Mouse (Mus musculus): ENCODE measurements around the gene Kdm2b.

Gene Kdm2b

GRCm38 (mm10) chr5:123013599-123014315 is 24.1 kb upstream of the Kdm2b start:
- ATAC-seq (ENCODE audit: insufficient number of reproducible peaks, low FRiP score, low TSS enrichment): no peak

- ATAC-seq (ENCODE audit: insufficient number of reproducible peaks, low FRiP score, low TSS enrichment): no peak
Measured at GRCm38 (mm10) chr5:123011705-123012104, 22.1 kb upstream of the Kdm2b start.

- ATAC-seq (ENCODE audit: insufficient number of reproducible peaks, low FRiP score, low TSS enrichment): no peak
Measured at GRCm38 (mm10) chr5:123010806-123011205, 21.2 kb upstream of the Kdm2b start.

GRCm38 (mm10) chr5:123009873-123010272 is 20.2 kb upstream of the Kdm2b start:
- ATAC-seq (ENCODE audit: insufficient number of reproducible peaks, low FRiP score, low TSS enrichment): no peak

GRCm38 (mm10) chr5:123008877-123009493 is 19.4 kb upstream of the Kdm2b start:
- no peak for ATAC-seq (ENCODE audit: insufficient number of reproducible peaks, low FRiP score, low TSS enrichment)

DNA sequence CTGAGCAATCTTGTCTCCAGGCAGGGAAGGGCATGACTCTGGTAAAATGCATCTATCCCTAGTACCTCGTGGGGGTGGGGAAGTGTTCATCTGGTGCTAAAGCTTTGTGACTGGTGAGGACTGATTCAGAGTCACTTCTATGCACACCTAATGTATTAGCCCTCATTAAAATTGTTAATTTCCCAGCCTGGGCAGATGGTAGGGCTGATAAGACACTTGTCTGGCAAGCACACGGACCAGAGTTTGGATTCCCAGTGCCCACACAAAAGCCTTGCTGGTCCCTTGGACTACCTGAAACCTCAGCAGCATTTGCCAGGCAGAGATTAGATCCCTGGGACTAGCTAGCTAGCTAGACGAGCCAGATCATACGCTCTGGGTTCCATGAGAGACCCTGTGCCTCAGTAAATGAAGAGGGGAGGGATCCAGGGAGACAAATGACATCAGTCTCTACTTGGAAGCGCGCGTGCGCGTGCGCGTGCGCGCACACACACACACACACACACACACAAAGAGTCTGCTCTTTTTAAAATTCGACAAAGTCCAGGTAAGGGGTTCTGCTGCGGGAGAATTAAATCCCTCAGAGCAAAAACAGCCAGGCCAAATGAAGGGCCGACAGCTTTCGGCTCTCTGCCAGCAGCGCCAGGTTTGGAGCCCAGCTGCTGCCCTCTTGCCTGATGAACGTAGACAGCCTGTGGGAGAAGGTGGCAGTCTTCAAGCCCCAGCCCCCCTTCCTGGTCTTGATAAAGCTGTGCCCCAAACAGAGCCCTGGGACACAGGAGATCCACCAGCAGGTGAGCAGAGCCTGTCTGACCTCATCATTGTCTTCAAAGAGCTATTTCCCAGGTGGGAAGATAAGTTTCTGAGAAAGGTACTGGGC is 16.3 kb upstream of the Kdm2b start:
- no peak for ATAC-seq (ENCODE audit: insufficient number of reproducible peaks, low FRiP score, low TSS enrichment)

GRCm38 (mm10) chr5:123000901-123001300 is 11.3 kb upstream of the Kdm2b start:
- no peak for ATAC-seq (ENCODE audit: insufficient number of reproducible peaks, low FRiP score, low TSS enrichment)

DNA sequence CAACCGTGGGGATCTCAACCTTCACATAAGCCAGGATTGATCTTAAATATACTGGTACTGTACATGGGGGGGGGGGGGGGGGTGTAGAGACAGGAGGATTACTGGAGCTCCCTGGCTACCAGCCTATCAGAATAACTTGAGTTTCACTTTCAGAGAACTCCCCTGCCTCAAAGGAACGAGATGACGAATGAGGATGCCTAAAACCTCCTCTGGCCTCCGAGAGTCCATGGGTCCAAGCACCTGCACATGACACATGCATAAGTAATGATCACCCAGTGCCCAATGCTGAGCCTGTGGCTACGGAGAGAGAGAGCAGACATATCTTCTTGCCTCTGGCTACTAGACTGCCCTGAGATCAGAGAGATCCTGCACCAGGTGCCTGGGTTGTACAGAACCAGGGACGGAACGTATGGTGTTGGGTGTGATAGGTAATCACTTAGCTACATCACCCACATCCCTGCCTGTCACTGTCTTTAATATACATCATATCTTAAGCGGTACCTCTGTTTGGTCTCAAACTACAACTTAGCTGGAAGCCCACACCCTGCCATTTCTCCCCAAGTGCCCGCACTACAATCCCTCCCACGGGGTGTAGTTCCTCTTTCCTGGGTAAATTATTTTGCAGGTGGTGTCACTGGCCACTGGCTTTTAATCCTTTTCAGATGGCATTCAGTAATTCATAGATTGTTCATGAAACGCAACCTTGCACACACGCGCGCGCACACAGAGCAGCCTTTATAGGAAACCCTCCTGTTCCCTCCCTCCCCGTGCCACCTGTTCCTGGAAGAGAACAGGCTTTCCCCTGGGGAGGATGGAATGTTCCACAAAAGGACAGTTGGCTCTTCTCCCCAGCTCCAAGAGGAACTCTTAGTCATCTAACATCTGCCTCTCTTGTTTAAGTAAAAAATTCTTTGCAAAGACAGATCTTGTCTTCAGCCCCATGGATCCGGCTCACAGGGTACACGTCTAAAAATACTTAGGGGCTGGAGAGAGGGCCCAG is 7.9 kb upstream of the Kdm2b start:
- peak; percentile 49; the same call in 1 of the 2 replicates for ATAC-seq (ENCODE audit: insufficient number of reproducible peaks, low FRiP score, low TSS enrichment)

- no peak for ATAC-seq (ENCODE audit: insufficient number of reproducible peaks, low FRiP score, low TSS enrichment)
Measured at GRCm38 (mm10) chr5:122994910-122995309, 5.3 kb upstream of the Kdm2b start.

DNA sequence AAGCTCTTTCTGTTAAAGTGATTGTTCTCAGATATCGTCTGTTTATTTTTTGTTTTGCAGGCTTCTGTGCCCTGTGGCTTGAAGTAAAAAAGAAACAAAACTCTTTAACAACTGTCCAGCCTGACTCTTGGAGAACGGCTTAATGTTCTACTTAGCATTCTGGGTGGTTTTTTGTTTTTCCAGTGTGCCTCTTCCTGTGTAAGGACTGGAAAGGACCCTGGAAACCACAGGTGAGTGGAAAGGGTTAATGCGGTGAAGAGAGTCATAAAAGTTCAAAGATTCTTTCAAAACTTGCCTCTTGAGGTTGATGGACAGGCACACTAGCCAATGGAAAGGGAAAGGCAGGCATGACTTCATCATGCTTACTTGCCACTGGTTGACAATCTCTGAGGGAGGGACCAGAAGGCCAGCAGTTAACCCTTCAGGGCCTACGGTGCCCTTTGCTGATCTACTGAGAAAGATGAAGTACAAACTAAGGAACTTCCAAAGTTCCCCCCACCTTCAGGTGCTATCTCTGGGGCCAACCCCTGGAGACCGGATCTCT is 4.8 kb upstream of the Kdm2b start:
- ATAC-seq (ENCODE audit: insufficient number of reproducible peaks, low FRiP score, low TSS enrichment): no peak

DNA sequence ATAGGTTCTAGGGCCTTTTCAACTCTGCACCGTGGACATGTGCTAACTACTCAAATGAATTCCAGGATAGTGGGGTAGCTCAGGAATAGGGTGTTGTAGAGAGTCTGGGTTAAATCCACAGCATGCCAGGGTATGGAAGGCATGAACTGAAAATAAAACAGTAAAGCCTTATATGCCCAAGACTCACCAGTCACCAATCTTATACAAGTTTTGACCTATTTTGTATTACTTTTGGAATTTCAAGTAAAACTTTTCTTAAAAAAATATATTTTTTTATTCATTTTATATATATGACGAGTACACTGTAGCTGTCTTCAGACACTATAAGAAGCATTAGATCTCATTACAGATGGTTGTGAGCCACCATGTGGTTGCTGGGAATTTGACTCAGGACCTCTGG is 4.2 kb upstream of the Kdm2b start:
- no peak for ATAC-seq (ENCODE audit: insufficient number of reproducible peaks, low FRiP score, low TSS enrichment)

DNA sequence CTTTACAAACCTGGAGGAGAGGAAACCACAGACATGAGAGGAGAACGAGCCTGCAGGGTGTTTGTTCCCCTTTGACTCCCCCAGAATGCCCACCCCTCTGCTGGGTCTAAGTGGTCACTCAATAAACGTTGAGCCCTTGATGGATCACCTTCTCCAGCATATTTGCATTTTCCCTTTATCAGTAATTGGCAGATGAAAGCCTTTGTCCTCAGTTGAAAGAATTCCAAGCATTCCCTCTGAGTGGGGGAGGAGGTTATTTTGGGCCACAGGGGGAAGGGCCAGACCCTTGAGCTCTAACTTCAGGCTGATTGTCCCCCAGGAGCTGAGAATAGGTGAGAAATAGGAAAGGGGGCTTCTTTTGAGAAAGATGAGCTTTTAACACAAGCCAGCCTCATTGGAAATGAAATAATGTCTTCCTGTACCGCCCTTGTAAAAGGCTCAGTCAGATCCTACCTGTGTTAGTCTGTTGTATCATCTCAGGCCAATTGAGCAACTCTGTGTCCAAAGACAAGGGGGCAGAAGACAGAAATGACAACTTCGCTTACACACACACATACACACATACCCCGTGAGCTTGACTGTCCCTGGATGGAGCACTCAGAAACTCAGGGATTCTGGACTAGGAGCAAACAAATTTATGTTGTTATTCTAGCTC is 1.9 kb upstream of the Kdm2b start:
- no peak for ATAC-seq (ENCODE audit: insufficient number of reproducible peaks, low FRiP score, low TSS enrichment)

GRCm38 (mm10) chr5:122990411-122991160 is 963 bp upstream of the Kdm2b start:
- no peak for ATAC-seq (ENCODE audit: insufficient number of reproducible peaks, low FRiP score, low TSS enrichment)

DNA sequence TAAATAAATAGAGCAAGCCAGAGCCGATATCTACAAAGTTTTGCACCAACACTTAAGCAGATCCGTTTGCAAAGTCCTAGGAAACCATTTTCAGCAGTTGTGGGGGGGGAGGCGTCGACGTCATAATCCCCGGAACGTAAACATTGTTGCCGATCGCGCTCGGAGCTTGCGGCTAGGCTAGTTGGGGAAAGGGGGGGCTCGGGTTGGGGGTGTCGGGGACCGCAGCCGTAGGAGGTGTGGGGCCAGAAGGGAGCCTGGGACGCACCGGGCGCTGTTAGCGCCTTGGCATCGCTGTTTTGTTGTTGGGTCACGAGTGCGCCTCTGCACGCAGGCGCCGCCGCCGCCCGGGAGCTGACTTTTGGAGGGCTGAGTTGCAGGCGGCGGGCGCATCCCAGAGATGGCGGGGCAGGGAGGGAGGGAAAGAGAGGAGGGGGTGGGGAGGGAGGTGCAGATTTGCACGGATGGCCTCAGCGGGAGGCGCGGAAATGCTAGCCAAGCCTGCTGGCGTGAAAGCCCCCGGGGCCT is 560 bp downstream of the Kdm2b start:
- peak; percentile 63; the same call in 1 of the 2 replicates for ATAC-seq (ENCODE audit: insufficient number of reproducible peaks, low FRiP score, low TSS enrichment)

DNA sequence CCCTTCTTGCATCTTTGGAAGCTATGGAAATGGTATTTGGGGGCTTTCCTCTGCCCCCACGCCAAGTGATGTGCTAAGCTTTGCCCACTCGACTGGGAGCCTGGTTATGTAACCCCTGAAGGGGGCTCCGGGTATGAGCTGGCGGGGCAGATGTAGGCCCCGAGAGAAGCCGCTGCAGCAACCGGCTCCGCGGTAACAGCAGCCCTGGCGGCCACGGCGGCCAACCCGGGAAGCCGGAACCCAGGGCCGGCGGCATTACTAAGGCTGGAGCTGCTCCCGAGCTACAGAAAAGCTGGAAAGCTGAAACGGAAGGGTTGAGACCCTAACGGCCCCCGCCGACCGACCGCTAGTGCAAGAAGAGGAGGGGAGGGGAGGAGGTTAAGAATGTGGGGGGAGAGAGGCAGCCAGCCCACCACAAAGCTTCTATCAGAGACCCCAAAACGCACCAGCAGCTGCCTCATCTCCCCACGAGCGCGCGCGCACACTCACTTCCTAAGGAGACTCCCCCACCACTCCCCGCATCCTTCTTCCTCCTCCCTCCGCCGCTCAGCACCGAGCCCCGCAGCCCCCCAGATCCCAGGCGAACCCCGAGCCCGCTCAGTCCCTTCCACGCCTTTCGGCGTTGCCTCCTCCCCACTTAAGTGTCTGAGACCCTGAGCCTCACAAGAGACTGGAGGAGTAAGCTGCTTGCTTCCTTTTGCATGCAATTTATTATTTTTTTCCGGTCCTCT is 1.4 kb downstream of the Kdm2b start:
- ATAC-seq (ENCODE audit: insufficient number of reproducible peaks, low FRiP score, low TSS enrichment): no peak

- no peak for ATAC-seq (ENCODE audit: insufficient number of reproducible peaks, low FRiP score, low TSS enrichment)
Measured at GRCm38 (mm10) chr5:122987211-122988020, 2.2 kb downstream of the Kdm2b start.

- ATAC-seq (ENCODE audit: insufficient number of reproducible peaks, low FRiP score, low TSS enrichment): no peak
Measured at GRCm38 (mm10) chr5:122986091-122986493, 3.5 kb downstream of the Kdm2b start.

Data from cerebellum, adult (tissue).